Mouse (Mus musculus): ENCODE results near the gene Prss35.
A peak's percentile ranks its signal among the peaks of the same experiment; 100 is the strongest.

Prss35 gene

GRCm38 (mm10) chr9:86734357-86734756 lies 9.1 kb upstream of the Prss35 start:
- DNase-seq (ENCODE audit: low read depth) = no peak

- no peak for DNase-seq (ENCODE audit: low read depth)
These were observed 8.7 kb upstream of the Prss35 start for GRCm38 (mm10) chr9:86734795-86735194.

GRCm38 (mm10) chr9:86736991-86737390 lies 6.5 kb upstream of the Prss35 start:
- no peak for DNase-seq (ENCODE audit: low read depth)

- no peak for DNase-seq (ENCODE audit: low read depth)
These were observed 5.4 kb upstream of the Prss35 start for GRCm38 (mm10) chr9:86738067-86738466.

- DNase-seq (ENCODE audit: low read depth) = no peak
These were observed 4.6 kb upstream of the Prss35 start for GRCm38 (mm10) chr9:86738801-86739200.

GRCm38 (mm10) chr9:86739971-86740370 lies 3.5 kb upstream of the Prss35 start:
- DNase-seq (ENCODE audit: low read depth) = no peak

- DNase-seq (ENCODE audit: low read depth) = no peak
These were observed 592 bp downstream of the Prss35 start for GRCm38 (mm10) chr9:86744041-86744440.

- peak; percentile 83 for DNase-seq (ENCODE audit: low read depth)
These were observed 2.6 kb downstream of the Prss35 start for GRCm38 (mm10) chr9:86745926-86746581.

GRCm38 (mm10) chr9:86762477-86763376 lies 19.3 kb downstream of the Prss35 start:
- no peak for DNase-seq (ENCODE audit: low read depth)

- no peak for DNase-seq (ENCODE audit: low read depth)
These were observed 20.6 kb downstream of the Prss35 start for GRCm38 (mm10) chr9:86764002-86764401.

GRCm38 (mm10) chr9:86766991-86767390 lies 23.5 kb downstream of the Prss35 start:
- DNase-seq (ENCODE audit: low read depth) = no peak

GRCm38 (mm10) chr9:86772897-86773296 lies 29.4 kb downstream of the Prss35 start:
- no peak for DNase-seq (ENCODE audit: low read depth)

- DNase-seq (ENCODE audit: low read depth) = no peak
These were observed 30.5 kb downstream of the Prss35 start for GRCm38 (mm10) chr9:86773996-86774395.

- no peak for DNase-seq (ENCODE audit: low read depth)
These were observed 31.9 kb downstream of the Prss35 start for GRCm38 (mm10) chr9:86775374-86775773.

- DNase-seq (ENCODE audit: low read depth) = no peak
These were observed 33.9 kb downstream of the Prss35 start for GRCm38 (mm10) chr9:86777309-86777708.

GRCm38 (mm10) chr9:86778212-86778611 lies 34.8 kb downstream of the Prss35 start:
- DNase-seq (ENCODE audit: low read depth) = no peak

- DNase-seq (ENCODE audit: low read depth) = no peak
These were observed 38.0 kb downstream of the Prss35 start for GRCm38 (mm10) chr9:86781426-86781825.

- DNase-seq (ENCODE audit: low read depth) = no peak
These were observed 39.4 kb downstream of the Prss35 start for GRCm38 (mm10) chr9:86782836-86783235.

GRCm38 (mm10) chr9:86789186-86789585 lies 45.7 kb downstream of the Prss35 start:
- DNase-seq (ENCODE audit: low read depth) = no peak

GRCm38 (mm10) chr9:86791927-86792326 lies 48.5 kb downstream of the Prss35 start:
- no peak for DNase-seq (ENCODE audit: low read depth)

GRCm38 (mm10) chr9:86795236-86795635 lies 51.8 kb downstream of the Prss35 start:
- no peak for DNase-seq (ENCODE audit: low read depth)

- no peak for DNase-seq (ENCODE audit: low read depth)
These were observed 54.1 kb downstream of the Prss35 start for GRCm38 (mm10) chr9:86797553-86797952.

GRCm38 (mm10) chr9:86798129-86798528 lies 54.7 kb downstream of the Prss35 start:
- DNase-seq (ENCODE audit: low read depth) = no peak

Data from 416B (cell line).